Mouse (Mus musculus): Measurements from ENCODE around the gene Gcsam.
A peak's percentile ranks its signal among the peaks of the same experiment; 100 is the strongest.

Gcsam gene

DNA sequence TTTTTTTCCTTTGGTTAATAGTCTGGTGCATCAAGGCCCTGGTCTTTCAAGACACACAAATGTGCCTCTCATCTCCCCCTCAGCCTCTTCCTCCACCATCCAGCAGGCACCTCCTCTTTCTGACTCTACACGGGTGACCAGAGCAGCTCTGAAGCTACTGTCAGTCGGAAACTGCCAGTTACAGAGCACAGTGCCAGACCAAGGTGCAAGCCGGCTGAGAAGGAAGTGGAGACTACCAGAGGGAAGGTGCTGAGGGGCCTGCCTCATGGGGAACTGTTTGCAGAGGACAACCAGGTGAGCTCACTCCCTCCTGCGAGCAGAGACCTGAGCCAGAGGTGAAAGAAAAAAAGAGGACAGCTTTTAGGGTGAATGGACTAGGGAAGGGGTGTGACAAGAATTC is at the start of gene Gcsam:
TSS of gene Gcsam (plus strand) at position 114 of the 400 bp plus-strand sequence.
- no peak for DNase-seq (ENCODE audit: low spot score)

DNA sequence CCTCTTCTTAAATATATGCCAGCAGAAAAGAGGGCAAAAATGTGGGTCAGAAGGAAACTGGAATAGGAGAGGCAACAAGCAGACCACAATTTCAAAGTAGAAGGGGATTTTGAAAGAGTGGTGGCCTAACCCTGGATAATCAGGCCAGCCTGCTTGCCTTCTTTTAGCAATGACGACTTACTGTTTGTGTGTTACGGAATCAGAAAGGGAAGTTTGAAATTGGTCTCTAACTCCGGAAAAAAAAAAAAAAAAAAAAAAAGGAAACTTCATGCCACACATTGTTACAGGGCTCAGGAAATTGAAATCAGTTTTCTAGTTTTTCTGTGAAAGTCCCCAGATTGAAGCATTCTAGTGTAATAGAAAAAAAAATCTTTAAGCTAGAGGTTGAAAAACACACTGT is 48.4 kb upstream of the Gcsam start:
- no peak for DNase-seq (ENCODE audit: low spot score)

DNA sequence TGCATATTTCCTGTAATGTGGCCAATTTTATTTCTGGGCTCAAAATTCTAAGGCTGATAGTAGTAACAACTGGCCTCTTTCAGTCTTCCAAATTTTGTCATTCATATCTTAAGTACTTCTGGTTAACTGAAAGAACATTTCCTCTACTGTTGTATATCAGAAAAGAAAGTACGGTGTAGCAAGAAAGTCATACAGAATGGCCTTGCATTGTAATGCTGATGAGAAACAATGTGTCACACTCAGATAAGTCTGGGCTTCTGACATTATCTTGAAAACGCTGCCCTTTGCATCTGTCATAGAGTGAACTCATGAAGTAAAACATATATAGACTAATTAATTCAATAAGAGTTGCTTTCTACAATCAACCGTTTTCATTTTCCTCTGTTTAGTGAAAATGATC is 37.9 kb upstream of the Gcsam start:
- no peak for DNase-seq (ENCODE audit: low spot score)

DNA sequence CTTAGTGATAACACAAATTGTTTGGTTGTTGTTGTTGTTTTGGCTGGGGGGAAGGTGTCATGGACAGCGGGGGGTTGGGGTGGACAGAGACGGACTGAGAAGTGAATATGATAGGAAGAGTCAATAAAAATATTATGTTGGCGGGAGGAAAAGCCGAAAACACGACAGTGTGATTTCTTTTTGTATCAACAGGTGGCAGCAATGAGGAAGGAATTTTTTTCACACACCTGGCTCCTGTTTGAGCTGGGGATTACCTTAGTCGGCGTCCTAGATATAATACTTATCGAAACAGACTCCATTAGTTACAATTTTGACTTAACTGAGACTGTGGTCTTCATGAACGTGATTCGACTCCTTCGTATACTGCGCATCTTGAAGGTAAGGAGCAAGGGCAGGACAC is 30.3 kb upstream of the Gcsam start:
- no peak for DNase-seq (ENCODE audit: low spot score)

DNA sequence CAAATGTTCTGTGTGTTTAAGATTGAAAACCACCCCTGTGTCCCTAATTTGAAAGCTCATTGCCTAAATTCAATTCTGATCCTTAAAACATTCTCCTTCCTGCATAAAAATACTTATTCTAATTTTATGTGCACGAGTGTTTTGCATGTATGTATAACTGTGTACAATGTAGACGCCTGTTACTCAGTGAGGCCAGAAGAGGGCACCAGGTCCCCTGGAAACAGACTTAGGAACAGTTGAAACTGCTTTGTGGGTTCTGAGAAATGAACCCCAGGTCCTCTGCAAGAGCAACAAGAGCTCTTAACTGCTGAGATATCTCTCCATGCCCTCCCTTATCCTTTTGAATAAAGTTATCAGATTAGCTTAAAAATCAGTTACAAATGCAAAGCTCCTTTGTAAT is 27.7 kb upstream of the Gcsam start:
- no peak for DNase-seq (ENCODE audit: low spot score)

DNA sequence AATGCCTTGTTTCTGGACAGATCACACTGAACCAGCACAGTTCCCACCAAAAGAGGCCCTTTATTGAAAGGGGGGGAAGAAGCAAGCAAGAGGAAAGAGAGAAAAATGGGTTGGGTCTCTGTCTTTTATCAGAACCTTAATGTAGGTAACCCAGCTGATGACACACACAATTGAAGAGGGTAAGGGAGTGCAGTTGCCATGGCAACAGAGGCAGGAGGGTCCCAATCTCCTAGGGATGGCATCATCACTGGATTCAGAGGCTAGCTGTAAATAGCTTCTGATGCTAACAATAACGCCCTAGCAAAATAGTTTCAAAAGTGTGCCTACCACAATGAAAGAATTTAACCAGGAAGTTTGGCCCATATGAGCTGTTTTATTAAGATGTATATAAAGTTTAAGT is 16.5 kb upstream of the Gcsam start:
- no peak for DNase-seq (ENCODE audit: low spot score)

DNA sequence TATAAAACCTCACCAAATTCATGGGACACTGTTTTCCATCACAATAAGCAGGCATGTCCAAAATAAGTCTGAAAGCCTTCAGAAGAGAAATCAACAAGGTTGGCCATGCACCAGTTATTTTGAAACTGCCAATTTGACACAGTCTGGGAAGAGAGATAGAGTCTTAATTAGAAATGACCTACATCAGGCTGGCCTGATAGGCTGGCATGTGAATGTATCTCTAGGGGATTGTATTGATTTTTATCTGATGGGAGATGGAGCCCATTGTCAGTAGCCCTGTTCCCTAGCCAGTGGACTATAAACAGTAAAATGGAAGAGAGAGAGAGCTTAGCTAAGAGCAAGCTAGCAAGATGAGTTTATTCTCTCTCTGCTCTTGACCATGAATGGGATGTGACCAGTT is 14.7 kb upstream of the Gcsam start:
- DNase-seq (ENCODE audit: low spot score) = no peak

DNA sequence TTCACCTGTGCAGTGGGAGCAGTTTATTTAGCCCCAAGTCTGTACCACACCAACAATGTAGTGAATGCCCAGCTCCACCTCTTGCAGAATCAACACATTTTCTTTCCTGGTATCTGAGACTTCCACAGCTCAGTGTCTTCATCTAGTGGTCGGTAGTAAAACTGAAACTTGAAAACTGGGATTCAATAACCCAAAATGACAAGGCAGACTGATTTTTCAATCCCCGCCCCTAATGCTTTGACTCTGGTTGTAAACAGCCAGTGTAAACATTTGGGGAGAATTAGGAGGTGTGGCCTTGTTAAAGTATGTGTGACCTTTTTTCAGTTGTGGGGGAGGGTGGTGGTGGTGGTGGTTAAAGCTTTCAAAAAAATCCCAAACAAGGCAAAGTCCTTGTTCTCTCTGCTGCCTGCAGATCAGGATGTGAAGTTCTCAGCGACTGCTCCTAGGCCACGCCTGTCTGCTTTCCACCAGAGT is 1.7 kb upstream of the Gcsam start:
- DNase-seq (ENCODE audit: low spot score) = no peak

DNA sequence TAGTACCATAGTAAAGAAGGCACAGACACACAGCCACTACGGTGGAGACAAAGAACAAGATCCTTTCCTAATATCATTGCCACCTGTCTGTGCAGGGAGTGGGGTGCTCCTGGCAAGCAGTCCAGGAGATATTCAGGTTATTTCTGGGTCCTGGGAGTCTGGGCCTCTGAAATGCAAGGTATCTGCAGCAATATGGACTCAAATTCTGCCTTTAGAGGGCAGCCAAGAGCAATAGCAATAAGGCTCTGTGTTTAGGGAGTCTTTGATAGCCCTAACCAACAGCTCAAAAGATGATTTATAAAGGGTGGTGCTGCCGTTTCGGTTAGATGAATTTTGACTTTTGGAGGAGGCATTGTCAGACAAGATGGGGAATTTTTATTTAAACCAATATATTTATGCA is 880 bp upstream of the Gcsam start:
- no peak for DNase-seq (ENCODE audit: low spot score)

DNA sequence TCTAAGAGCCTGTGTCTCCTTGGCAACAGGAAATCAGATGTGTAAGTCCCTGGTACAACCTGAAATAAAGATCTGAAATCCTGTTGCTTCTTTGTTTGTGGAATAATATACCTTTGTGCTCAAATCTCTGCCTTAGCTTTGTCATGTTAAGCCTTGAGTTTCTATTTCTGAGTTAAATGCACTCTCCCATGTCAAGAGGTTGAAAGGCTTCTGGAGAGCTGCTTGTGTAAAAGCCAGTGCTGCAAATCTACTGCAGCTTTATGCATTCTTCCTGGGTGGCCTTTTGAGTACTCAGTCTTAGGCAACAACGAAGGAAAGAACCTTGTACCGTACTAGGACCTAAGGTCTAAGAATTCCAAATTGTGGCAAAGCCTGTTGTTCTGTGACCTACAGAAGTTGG is 3.1 kb downstream of the Gcsam start:
- no peak for DNase-seq (ENCODE audit: low spot score)

DNA sequence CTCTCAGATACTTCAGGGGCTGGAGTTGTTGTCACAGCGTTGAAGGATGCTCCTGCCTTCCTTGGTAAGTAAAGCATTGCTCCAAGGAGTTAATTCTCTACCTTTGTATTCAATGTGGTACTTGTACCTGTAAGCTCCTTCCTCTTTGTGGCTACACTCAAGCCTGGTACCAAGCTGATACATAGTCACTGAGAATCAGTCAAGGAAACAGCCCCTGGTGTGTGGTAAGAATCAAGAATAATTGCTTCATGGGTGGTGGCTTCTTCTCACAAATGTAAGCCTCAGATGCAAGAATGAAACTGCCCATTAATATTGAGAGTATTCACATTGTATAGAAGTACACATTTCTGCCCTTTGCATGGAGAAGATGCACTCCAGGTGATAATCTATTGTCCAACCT is 5.8 kb downstream of the Gcsam start:
- DNase-seq (ENCODE audit: low spot score) = no peak

DNA sequence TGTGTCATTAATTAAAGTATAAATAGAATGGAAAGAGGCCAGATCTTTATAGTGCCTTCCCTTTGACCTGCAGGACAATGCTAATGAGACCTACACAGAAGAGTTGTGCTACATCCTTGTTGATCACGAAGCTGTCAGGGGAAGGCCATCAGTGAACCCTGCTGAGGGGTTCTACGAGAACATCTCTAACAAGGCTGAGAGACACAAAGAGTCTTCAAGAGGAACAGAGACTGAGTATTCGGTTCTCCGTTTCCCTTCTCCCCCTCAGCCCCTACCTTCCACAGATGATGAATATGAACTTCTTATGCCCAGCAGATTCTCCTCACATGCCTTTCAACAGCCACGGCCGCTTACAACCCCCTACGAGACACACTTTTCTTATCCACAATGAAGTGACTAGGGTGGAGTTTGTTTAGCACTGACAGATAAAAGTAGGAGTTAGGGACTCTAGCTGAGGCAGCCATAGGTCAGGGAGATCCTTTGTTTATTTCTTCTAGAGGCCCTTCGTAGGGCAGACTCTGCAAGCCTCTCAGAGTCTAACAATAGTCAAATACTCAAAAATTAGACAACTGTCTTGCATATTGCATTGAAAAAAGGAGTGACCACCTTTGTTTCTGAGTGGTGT is 9.7 kb downstream of the Gcsam start:
- no peak for DNase-seq (ENCODE audit: low spot score)

DNA sequence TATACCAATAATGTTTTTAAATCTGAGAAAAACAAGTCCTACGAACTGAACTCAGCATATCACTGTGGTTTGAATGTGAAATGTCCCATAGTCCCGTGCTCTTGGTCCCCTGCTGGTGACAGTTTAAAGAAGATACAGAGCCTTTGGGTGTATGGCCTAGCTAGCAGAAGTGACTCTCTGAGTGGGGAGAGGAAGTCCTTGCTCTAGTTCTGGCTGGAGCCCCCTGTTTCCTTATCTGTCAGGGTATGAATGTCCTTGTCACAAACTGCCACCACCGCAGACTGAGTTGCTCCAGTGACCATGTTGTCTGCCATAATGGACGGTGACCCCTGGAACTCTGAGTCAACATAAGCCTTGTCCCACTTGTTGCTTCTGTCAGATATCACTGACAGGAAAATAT is 13.1 kb downstream of the Gcsam start:
- DNase-seq (ENCODE audit: low spot score) = no peak

DNA sequence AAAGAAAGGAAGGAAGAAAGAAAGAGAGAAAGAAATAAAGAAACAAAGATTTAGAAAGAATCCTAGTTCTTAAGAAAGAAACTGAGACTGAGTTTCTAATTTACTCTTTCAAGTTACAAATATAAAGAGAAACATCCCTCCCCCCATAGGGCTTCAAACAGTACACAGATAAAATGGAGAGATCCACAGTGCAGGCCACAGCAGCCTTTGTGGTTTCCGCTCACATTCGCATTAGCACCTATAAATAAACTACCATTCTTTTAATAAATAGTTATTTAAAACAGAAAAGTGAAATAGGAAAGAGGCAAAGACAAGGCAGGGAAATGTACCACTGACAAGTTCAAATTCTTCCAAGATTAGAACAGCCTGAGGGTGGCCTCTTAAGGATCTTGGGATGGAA is 14.6 kb downstream of the Gcsam start:
- no peak for DNase-seq (ENCODE audit: low spot score)

DNA sequence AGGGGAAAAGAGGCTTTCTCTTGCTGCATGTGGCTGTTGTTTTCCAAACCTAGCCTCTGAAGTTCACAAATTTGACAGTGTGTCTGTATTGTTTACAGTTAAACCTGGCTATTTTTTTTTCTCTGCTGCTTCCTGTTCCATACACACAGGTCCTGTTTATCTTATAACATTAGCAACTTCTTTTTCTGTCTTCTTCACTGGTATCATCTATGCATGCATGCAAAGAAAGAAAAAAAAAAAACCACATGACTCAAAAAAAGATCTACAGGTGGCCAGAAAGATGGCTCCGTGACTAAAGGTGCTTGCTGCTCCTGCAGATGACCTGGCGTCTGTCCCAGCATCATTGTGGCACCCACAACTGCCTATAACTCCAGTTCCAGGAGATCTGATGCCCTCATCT is 15.2 kb downstream of the Gcsam start:
- no peak for DNase-seq (ENCODE audit: low spot score)

DNA sequence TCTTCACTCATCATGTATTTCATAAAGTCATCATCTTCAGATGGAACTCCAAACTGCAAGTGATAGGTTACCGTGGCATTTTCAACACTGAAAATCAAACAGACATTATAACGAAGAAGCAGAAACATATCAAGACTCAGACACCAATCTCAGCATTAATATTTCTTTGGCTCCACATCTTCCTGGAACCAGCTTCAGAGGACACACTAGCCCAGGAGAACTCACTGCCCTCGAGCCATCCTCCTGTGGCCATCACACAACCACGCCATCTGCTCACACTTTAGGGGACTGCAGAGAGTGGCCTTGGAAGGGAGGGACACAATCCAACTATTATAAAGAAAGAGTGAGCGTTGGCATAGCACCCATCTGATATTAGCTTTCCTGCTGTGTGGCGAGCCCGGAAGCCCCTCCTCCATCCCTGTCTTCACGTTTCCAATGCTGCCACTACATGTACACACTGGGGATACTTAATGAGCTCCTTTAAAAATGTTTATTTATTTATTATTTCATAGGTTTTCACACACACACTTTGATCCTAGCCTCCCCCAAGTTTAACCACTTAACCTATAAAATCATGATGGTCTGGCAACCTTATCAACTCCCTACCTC is 19.4 kb downstream of the Gcsam start:
- DNase-seq (ENCODE audit: low spot score) = no peak

DNA sequence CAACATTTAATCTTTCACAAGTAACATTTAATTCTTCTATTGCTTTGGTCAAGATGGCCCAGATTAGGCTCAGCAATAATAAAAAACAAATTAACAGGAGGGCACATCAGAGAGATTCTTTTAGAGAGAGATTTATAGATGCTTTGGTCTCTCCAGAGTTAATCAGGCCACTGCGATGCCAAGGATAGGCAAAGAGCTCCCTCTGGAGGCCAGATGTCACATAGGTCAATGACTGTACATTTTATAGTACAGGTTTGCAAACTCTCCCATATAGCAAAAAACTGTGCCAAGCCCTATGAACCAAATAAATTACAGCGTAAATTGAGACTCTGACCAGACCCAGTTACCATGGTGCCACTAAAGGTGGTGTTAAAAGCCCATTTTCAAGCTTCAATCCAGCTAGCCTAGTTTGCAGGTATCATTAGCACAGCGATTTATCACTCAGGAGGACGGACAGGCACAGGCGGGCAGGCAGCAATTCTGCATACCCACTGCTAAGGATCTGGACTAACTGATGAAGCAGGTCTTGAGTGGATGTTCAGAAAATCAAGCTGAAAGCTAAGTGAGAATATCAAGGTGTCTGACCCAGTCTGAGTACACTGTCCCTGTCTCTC is 20.3 kb downstream of the Gcsam start:
- peak; percentile 22 for DNase-seq (ENCODE audit: low spot score)

DNA sequence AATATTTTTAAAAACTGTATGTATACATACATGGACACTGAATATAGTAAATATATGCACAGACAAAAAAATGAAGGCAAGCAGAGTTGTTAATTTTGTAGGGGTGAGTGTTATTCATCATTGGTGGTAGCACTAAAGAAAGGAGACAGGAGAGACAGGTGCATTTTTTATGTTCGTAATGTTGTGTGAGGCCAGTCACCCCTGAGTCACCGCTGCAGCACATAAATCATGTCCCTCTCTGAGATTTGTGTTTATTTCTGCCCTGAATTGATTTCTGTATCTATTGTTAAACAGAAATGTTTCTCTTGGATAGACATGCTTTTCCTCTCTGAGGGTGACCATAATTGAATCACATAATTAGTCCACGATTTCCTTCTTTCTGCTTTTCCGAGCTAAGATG is 22.2 kb downstream of the Gcsam start:
- DNase-seq (ENCODE audit: low spot score) = no peak

DNA sequence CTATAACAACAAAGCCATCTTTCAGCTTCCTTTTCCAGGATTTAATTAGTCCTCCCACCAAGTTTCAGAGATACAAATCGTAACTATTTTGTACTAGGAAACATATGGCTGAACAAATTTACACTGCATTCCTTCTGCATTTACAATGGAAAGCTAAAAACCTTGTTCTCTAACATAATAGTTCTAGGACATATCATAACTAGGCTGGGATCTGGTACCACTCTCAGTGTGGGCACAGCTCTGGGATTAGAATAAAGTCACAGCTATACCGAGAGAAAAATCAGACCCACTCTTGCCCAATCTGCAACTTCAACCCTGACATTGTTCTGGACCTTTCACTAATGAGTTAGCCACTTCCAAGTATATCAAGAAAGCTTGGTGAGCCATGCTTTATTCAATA is 25.6 kb downstream of the Gcsam start:
- DNase-seq (ENCODE audit: low spot score) = no peak

DNA sequence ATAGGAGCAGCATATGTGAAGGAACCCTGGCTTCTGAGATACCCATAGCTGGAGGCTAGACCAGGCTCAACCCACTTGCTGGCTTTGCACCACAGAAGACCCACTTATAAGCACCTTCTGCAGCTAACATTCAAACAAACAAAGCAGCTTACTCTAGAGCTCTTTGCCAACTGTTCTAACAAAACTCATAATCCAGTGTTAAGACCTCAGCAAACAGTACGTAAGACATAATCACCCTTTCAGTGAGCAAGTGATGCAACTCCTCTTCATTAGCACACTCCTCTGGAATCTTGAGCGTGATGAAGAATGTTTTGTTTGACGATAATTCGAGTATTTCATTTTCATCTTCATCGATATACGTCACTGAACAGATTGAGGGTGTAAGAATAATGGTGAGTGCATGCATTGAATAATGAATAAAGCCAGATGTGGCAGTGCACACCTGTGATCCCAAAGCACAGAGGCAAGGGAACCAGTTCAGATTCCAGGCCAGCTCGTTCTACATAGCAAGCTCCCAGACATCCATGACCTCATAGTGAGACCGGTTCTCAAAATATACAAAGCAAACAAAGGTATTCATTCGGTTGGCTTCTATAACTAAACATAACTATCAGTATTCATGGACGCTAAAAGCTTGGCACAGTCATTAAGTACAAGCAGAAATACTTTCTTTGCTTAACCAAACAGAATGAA is 30.0 kb downstream of the Gcsam start:
- no peak for DNase-seq (ENCODE audit: low spot score)

DNA sequence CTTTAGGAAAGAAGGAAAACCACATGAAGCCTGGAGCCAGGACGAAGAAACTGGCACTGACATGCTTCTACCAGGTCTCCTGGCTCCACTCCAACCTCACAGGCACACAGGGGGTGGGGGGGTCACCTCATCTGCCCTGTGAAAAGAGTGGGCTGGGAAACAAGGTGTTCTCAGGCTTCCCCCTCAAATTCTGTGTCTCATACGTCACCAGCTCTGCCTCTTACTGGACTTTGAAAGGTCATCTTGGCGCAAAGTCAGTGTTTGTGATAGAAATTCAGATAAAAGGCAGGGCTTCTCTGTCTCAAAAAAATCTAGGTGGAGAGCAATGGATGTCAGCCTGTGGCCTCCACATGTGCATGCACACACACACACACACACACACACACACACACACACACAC is 31.1 kb downstream of the Gcsam start:
- no peak for DNase-seq (ENCODE audit: low spot score)

DNA sequence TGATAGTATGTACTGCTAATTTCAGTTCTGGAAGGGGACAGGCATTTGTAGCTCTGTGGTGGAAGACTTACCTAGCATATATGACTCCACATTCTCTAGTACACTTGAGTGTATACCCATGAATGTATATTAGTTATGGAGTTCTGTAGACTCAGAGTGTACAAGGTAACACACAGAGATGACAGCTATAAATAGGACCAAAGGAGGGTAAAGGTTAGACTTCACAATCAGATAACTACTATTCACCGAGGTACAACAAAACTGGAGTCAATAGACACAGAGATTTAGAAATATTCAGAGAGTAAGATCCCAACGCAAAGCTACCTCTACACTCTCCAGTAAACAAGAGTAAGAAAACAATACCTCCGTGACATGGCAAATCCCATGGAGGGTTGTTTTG is 33.8 kb downstream of the Gcsam start:
- no peak for DNase-seq (ENCODE audit: low spot score)

DNA sequence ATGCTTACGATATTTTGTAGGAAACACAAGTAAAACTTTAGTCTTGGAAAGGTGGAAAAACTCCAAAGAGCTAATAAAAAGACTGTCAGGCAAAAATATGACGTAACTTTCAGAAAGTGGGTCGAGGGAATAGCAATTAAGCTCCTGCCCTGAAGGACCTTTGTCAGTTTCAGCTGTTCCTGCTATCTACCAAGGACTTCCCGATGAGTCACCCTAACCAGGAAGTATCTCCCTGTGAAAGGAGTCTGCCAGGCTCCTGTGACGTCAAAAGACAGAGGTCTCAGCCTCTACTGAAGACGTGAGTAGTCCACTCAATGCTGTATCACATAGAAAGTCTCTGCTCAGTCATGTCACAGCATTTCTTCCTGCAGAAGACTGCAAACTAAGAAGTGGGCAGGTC is 34.2 kb downstream of the Gcsam start:
- DNase-seq (ENCODE audit: low spot score) = no peak

Data from urinary bladder, postnatal 10 days (tissue).